Mouse (Mus musculus): ENCODE results near the gene Snap29. TPM values are rescaled to one million over a fixed set of nuclear protein-coding genes. Genes with fewer than 3 reads are reported as not detected.

Gene Snap29
- polyA plus RNA-seq, 1 experiment from 2014 or later, result 8.7 TPM

- Histone ChIP-seq H3K27ac (ENCODE audit: low read length) (no peak overlapping the region), H3K9ac (ENCODE audit: low read depth, low read length) (no peak overlapping the region), H3K4me1 (ENCODE audit: control insufficient read depth, low read depth, low read length) (peaks cover 19% of the 10 kb centered on the region), H3K36me3 (ENCODE audit: control insufficient read depth, insufficient read depth) (no peaks in the 10 kb centered on the region), H3K27me3 (ENCODE audit: control insufficient read depth, insufficient read depth, low read depth, low read length) (no peaks in the 10 kb centered on the region), H3K9me3 (replicated peaks; ENCODE audit: control insufficient read depth, low read length) (no peaks in the 10 kb centered on the region), H3K4me3 (ENCODE audit: low read depth, low read length) (no peak overlapping the region), H3K4me2 (ENCODE audit: low read depth, low read length) (0 out of 2 replicates have a peak overlapping the region, but pooled peaks have one; percentile 10)
- 37% methylated on average over 1 of the region's 1 CpGs for WGBS (ENCODE audit: insufficient replicate concordance)
- no peak for ATAC-seq (ENCODE audit: low read depth)
Observed at GRCm38 (mm10) chr16:17461596-17461995, 55.8 kb downstream of the Snap29 start.

GRCm38 (mm10) chr16:17463184-17463583 is 57.4 kb downstream of the Snap29 start:
- Histone ChIP-seq H3K4me3 (ENCODE audit: low read depth, low read length) (no peak overlapping the region), H3K27me3 (ENCODE audit: control insufficient read depth, insufficient read depth, low read depth, low read length) (no peaks in the 10 kb centered on the region), H3K36me3 (ENCODE audit: control insufficient read depth, insufficient read depth) (no peaks in the 10 kb centered on the region), H3K27ac (ENCODE audit: low read length) (no peak overlapping the region), H3K4me1 (ENCODE audit: control insufficient read depth, low read depth, low read length) (peaks cover 19% of the 10 kb centered on the region), H3K9me3 (replicated peaks; ENCODE audit: control insufficient read depth, low read length) (no peaks in the 10 kb centered on the region), H3K4me2 (ENCODE audit: low read depth, low read length) (no peak overlapping the region), H3K9ac (ENCODE audit: low read depth, low read length) (no peak overlapping the region)
- no peak for ATAC-seq (ENCODE audit: low read depth)
- WGBS (ENCODE audit: insufficient replicate concordance), result 78% methylated on average over 2 of the region's 2 CpGs

DNA sequence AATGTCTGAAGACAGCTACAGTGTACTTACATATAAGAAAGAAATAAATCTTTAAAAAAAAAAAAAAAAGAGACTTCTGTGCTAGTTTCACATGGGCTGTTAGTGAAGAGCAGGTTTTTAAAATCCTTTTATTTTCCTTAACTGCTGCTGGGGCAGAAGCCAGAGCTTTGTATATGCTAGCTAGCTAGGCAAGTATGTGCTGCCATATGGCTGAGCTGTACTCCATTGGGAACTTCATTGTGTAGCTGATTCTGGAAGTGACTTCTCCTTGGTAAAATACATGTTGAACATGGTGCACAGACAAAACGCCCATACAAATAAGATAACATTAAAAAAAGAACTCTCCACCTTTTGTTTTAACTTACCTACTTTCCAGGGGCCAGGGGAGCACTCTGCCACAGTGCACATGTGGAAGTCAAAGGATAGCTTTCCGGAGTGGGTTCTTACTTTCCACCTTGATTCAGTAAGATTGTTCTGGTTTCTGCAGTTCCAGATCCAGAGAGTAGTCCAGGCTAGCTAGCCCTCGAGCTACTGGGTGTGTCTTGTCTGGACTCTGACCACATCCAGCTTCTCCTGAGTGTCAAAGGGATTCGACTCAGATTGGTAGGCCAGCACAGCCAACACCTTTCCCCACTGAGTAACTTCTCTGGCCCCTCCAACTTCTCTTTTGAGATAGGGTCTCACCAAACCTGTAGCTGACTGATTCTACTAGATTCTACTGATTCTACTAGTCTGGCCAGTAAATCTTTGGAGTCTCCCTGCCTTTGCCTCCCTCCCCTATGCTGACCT is 61.3 kb downstream of the Snap29 start:
- Histone ChIP-seq H3K4me3 (ENCODE audit: low read depth, low read length) (no peak overlapping the region), H3K4me1 (ENCODE audit: control insufficient read depth, low read depth, low read length) (peaks cover 3% of the 10 kb centered on the region), H3K27me3 (ENCODE audit: control insufficient read depth, insufficient read depth, low read depth, low read length) (no peaks in the 10 kb centered on the region), H3K27ac (ENCODE audit: low read length) (no peak overlapping the region), H3K9me3 (replicated peaks; ENCODE audit: control insufficient read depth, low read length) (no peaks in the 10 kb centered on the region), H3K9ac (ENCODE audit: low read depth, low read length) (no peak overlapping the region), H3K4me2 (ENCODE audit: low read depth, low read length) (no peak overlapping the region), H3K36me3 (ENCODE audit: control insufficient read depth, insufficient read depth) (peaks cover 12% of the 10 kb centered on the region)
- 53% methylated on average over 4 of the region's 4 CpGs for WGBS (ENCODE audit: insufficient replicate concordance)
- no peak for ATAC-seq (ENCODE audit: low read depth)

DNA sequence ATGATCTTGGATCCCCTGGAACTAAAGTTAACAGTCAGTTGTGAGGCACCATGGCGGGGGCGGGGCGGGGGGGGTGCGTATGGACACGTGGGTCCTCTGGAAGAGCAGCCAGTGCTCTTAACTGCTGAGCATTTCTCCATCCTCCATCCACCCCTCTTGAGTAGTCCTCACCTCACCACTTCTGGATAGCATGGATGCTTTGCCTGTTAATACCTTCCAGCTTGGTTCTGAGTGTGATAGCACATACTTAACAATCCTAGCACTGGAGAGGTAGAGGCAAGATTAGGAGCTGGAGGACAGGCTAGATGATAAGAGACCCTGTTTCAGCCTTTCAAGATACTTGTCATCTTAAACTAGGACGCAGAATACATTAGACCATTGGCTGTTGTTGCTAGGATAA is 66.7 kb downstream of the Snap29 start:
- H3K36me3 ChIP-seq (ENCODE audit: control insufficient read depth, insufficient read depth), result peaks cover 12% of the 10 kb centered on the region
- no peaks in the 10 kb centered on the region for H3K9me3 ChIP-seq (replicated peaks; ENCODE audit: control insufficient read depth, low read length)
- H3K27ac ChIP-seq (ENCODE audit: low read length), result no peak overlapping the region
- H3K9ac ChIP-seq (ENCODE audit: low read depth, low read length), result no peak overlapping the region
- H3K4me3 ChIP-seq (ENCODE audit: low read depth, low read length), result no peak overlapping the region
- H3K27me3 ChIP-seq (ENCODE audit: control insufficient read depth, insufficient read depth, low read depth, low read length), result no peaks in the 10 kb centered on the region
- WGBS (ENCODE audit: insufficient replicate concordance), result 69% methylated on average over 6 of the region's 6 CpGs
- no peak for ATAC-seq (ENCODE audit: low read depth)
- no peaks in the 10 kb centered on the region; the same call in 1 of the 2 replicates for H3K4me1 ChIP-seq (ENCODE audit: control insufficient read depth, low read depth, low read length)
- H3K4me2 ChIP-seq (ENCODE audit: low read depth, low read length), result no peak overlapping the region

DNA sequence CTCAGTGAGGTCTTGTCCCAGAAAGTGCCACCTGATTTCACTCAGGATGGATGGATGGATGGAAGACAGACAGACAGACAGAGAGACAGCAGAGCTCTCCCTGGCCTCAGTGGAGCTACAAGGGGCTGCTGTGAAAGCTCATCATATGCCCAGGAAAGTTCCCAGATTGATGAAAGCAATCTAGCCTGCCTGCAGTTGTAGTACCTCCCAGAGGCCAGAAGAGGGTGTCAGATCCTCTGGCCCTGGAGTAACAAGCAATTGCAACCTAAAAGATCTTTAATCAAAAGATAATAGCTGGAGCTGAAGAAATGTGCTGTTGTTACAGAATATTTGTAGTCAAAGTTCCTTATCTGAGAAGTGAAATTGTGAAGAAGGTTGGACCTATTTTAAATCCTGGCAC is 68.3 kb downstream of the Snap29 start:
- Histone ChIP-seq H3K9ac (ENCODE audit: low read depth, low read length) (no peak overlapping the region), H3K9me3 (replicated peaks; ENCODE audit: control insufficient read depth, low read length) (no peaks in the 10 kb centered on the region), H3K4me3 (ENCODE audit: low read depth, low read length) (no peak overlapping the region), H3K27me3 (ENCODE audit: control insufficient read depth, insufficient read depth, low read depth, low read length) (no peaks in the 10 kb centered on the region), H3K4me1 (ENCODE audit: control insufficient read depth, low read depth, low read length) (peaks cover 11% of the 10 kb centered on the region), H3K36me3 (ENCODE audit: control insufficient read depth, insufficient read depth) (peaks cover 8% of the 10 kb centered on the region), H3K4me2 (ENCODE audit: low read depth, low read length) (no peak overlapping the region), H3K27ac (ENCODE audit: low read length) (no peak overlapping the region)
- no peak for ATAC-seq (ENCODE audit: low read depth)

DNA sequence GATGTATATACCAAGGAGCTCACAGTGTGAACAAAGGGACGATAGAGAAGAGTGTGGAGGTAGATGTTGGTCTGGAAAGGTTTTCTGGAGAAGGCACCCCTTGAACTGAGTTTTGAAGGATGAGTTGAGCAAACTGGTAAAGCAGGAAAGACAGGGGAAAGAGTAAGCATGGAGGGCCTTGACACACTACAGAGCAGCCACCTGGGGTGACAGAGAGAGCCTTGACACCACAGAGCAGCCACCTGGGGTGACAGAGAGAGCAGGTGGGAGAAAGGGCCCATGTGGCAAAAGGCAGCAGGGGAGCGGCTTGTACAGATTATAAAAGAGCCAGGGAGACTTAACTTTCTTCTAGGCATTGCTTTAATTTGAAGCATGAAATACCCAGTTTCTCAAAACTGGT is 69.0 kb downstream of the Snap29 start:
- Histone ChIP-seq H3K27me3 (ENCODE audit: control insufficient read depth, insufficient read depth, low read depth, low read length) (no peaks in the 10 kb centered on the region), H3K4me3 (ENCODE audit: low read depth, low read length) (no peak overlapping the region), H3K9ac (ENCODE audit: low read depth, low read length) (no peak overlapping the region), H3K27ac (ENCODE audit: low read length) (no peak overlapping the region), H3K9me3 (replicated peaks; ENCODE audit: control insufficient read depth, low read length) (no peaks in the 10 kb centered on the region), H3K36me3 (ENCODE audit: control insufficient read depth, insufficient read depth) (peaks cover 3% of the 10 kb centered on the region; the same call in 1 of the 2 replicates), H3K4me1 (ENCODE audit: control insufficient read depth, low read depth, low read length) (peaks cover 14% of the 10 kb centered on the region), H3K4me2 (ENCODE audit: low read depth, low read length) (no peak overlapping the region)
- no peak for ATAC-seq (ENCODE audit: low read depth)
- 75% methylated on average over 2 of the region's 2 CpGs for WGBS (ENCODE audit: insufficient replicate concordance)

DNA sequence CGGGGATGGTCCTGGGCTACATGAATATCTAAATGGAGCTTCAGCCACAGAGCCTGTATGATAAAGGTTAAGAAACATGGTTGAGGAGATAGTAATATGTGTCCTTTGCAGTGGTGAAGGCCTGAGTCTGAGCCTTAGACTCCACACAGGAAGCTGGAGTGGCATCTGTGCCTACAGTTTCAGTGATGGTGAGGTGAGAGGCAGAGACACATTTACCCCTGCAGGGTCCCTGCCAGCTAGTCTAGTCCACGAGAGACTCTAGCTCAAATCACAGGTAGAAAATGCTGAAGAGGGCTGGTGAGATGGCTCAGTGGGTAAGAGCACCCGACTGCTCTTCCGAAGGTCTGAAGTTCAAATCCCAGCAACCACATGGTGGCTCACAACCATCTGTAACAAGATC is 69.5 kb downstream of the Snap29 start:
- ATAC-seq (ENCODE audit: low read depth), result no peak
- Histone ChIP-seq H3K27ac (ENCODE audit: low read length) (no peak overlapping the region), H3K9ac (ENCODE audit: low read depth, low read length) (no peak overlapping the region), H3K9me3 (replicated peaks; ENCODE audit: control insufficient read depth, low read length) (no peaks in the 10 kb centered on the region), H3K4me2 (ENCODE audit: low read depth, low read length) (no peak overlapping the region), H3K4me3 (ENCODE audit: low read depth, low read length) (no peak overlapping the region), H3K27me3 (ENCODE audit: control insufficient read depth, insufficient read depth, low read depth, low read length) (no peaks in the 10 kb centered on the region), H3K4me1 (ENCODE audit: control insufficient read depth, low read depth, low read length) (peaks cover 14% of the 10 kb centered on the region), H3K36me3 (ENCODE audit: control insufficient read depth, insufficient read depth) (no peaks in the 10 kb centered on the region)
- WGBS (ENCODE audit: insufficient replicate concordance), result 72% methylated on average over 4 of the region's 4 CpGs

DNA sequence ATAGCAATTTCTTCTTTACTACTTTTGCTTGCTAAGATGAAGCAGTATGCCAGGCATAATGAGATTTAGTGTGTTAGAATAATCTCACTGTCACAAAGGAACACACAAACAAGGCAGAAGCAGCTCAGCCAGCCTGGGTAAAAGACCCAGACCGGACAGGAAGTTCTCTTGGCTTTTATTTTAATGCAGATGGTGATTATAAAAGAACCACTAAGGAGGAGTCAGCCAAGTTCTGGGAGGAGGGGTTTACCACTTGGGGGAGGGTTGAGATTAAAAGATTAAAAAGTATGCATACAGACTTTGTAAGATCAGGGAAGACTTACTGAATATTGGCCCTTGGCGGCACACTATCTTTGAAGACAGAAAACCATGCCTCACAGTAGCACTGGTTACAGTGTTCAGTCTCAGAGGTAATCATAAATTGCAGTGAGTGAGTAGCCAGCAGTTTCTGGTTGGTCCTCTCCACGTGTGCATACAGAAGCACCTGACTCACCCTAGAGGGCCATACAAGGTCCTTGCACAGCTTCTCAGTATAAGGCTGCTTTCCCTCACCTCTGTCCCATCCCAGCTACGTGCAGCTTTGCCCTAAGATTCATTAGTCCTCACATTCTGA is 72.7 kb downstream of the Snap29 start:
- Histone ChIP-seq H3K27ac (ENCODE audit: low read length) (no peak overlapping the region), H3K4me1 (ENCODE audit: control insufficient read depth, low read depth, low read length) (peaks cover 23% of the 10 kb centered on the region)
- WGBS (ENCODE audit: insufficient replicate concordance), result 46% methylated on average over 4 of the region's 4 CpGs

More for the DNA sequence above, 72.7 kb downstream of the Snap29 start:
- Histone ChIP-seq H3K27me3 (ENCODE audit: control insufficient read depth, insufficient read depth, low read depth, low read length) (no peaks in the 10 kb centered on the region), H3K9ac (ENCODE audit: low read depth, low read length) (no peak overlapping the region), H3K36me3 (ENCODE audit: control insufficient read depth, insufficient read depth) (peaks cover 5% of the 10 kb centered on the region; the same call in 1 of the 2 replicates), H3K4me3 (ENCODE audit: low read depth, low read length) (no peak overlapping the region), H3K9me3 (replicated peaks; ENCODE audit: control insufficient read depth, low read length) (no peaks in the 10 kb centered on the region), H3K4me2 (ENCODE audit: low read depth, low read length) (no peak overlapping the region)
- ATAC-seq (ENCODE audit: low read depth), result no peak

Data from liver, embryonic 16.5 days (tissue).